Comparison of ENCODE assay signal across 9 mouse cellular contexts in genomic region chr10:102735207-102735606, GRCm38 (mm10).
DNase-seq lines count a peak whose midpoint lies in the region; ATAC-seq and TF ChIP-seq lines count a peak whose summit lies in the region.
"Had no signal": no experiment of that assay in that cellular context is flagged by ENCODE, and none has a peak within 500 bp of the region (broad histone marks: within the 10 kb centered on the region; RNA-seq: fewer than 3 reads in every experiment).

No protein-coding gene starts in this region.

- no peak overlapping the region for H3K4me3 ChIP-seq in heart, postnatal 0 days (ENCODE audit: low read depth, low read length)
- no peak overlapping the region for H3K4me3 ChIP-seq in heart, embryonic 10.5 days
- H3K4me3 ChIP-seq in ES-E14 (ENCODE audit: insufficient read depth in 1 of 2, low read depth in 1 of 2, low read length in 2 of 2, poor library complexity in 1 of 2, severe bottlenecking in 1 of 2): no peak overlapping the region
- H3K4me3 ChIP-seq in kidney, adult 2 months (ENCODE audit: insufficient read depth, low read depth, low read length): no peak overlapping the region
- no peak overlapping the region for H3K4me3 ChIP-seq in lung, embryonic 14.5 days (ENCODE audit: low read depth, low read length)
- H3K4me3 ChIP-seq: midbrain, embryonic 12.5 days had no signal

- no peaks in the 10 kb centered on the region for H3K36me3 ChIP-seq in heart, postnatal 0 days (replicated peaks; ENCODE audit: control insufficient read depth, insufficient read depth, low read length)
- no peaks in the 10 kb centered on the region for H3K36me3 ChIP-seq in heart, embryonic 10.5 days
- no peaks in the 10 kb centered on the region for H3K36me3 ChIP-seq in ES-E14 (ENCODE audit: control insufficient read depth, insufficient read depth, low read length, poor library complexity, severe bottlenecking)
- H3K36me3 ChIP-seq in kidney, adult 2 months (ENCODE audit: control insufficient read depth, insufficient read depth, low read length): no peaks in the 10 kb centered on the region
- H3K36me3 ChIP-seq in lung, embryonic 14.5 days (ENCODE audit: insufficient read depth): no peaks in the 10 kb centered on the region
- H3K36me3 ChIP-seq: midbrain, embryonic 12.5 days had no signal

- 36% methylated on average over 3 of the region's 3 CpGs for WGBS in heart, postnatal 0 days
- 55% methylated on average over 3 of the region's 3 CpGs for WGBS in heart, embryonic 10.5 days
- 22% methylated on average over 3 of the region's 3 CpGs for WGBS in kidney, adult 2 months
- WGBS in lung, embryonic 14.5 days: 28% methylated on average over 3 of the region's 3 CpGs

- H3K4me2 ChIP-seq in heart, postnatal 0 days (ENCODE audit: low read depth, low read length): no peak overlapping the region
- H3K4me2 ChIP-seq in lung, embryonic 14.5 days: no peak overlapping the region
- H3K4me2 ChIP-seq: midbrain, embryonic 12.5 days had no signal

- TF ChIP-seq POLR2A in kidney, adult 2 months (IDR thresholded peaks at IDR 0.05; ENCODE audit: low read depth, low read length): no peak

- H3K27me3 ChIP-seq in heart, postnatal 0 days (ENCODE audit: control insufficient read depth, insufficient read depth, low read length): no peaks in the 10 kb centered on the region
- H3K27me3 ChIP-seq in heart, embryonic 10.5 days (ENCODE audit: insufficient read depth, poor library complexity, severe bottlenecking): no peaks in the 10 kb centered on the region
- 0 out of 2 replicates have a peak, but pooled peaks cover 1% of the 10 kb centered on the region for H3K27me3 ChIP-seq in kidney, adult 2 months (replicated peaks; ENCODE audit: control insufficient read depth, insufficient read depth, low read length)
- H3K27me3 ChIP-seq in lung, embryonic 14.5 days (ENCODE audit: insufficient read depth, low read length): no peaks in the 10 kb centered on the region
- H3K27me3 ChIP-seq: midbrain, embryonic 12.5 days had no signal

- TF ChIP-seq CTCF in heart, postnatal 0 days (IDR thresholded peaks at IDR 0.05; ENCODE audit: low read depth): peak; percentile 48
- TF ChIP-seq CTCF in kidney, adult 2 months (conservative IDR thresholded peaks at IDR 0.05; ENCODE audit: insufficient read depth, insufficient read length, low read depth, low read length): no peak
- peak; percentile 61 for TF ChIP-seq CTCF in lung, embryonic 14.5 days (IDR thresholded peaks at IDR 0.05; ENCODE audit: low read depth)

- no peaks in the 10 kb centered on the region for H3K9me3 ChIP-seq in heart, postnatal 0 days (replicated peaks; ENCODE audit: control insufficient read depth, low read length)
- H3K9me3 ChIP-seq in heart, embryonic 10.5 days: no peaks in the 10 kb centered on the region
- no peaks in the 10 kb centered on the region for H3K9me3 ChIP-seq in ES-E14 (ENCODE audit: control insufficient read depth, insufficient read depth, low read depth, low read length)
- no peaks in the 10 kb centered on the region for H3K9me3 ChIP-seq in lung, embryonic 14.5 days (ENCODE audit: low read depth, low read length)
- H3K9me3 ChIP-seq: midbrain, embryonic 12.5 days had no signal

- H3K9ac ChIP-seq in heart, postnatal 0 days (replicated peaks; ENCODE audit: low read depth, low read length): no peak overlapping the region
- no peak overlapping the region for H3K9ac ChIP-seq in ES-E14 (ENCODE audit: insufficient read depth, low read depth, low read length, poor library complexity, severe bottlenecking)
- H3K9ac ChIP-seq in lung, embryonic 14.5 days: no peak overlapping the region
- H3K9ac ChIP-seq: midbrain, embryonic 12.5 days had no signal

- no peak overlapping the region for H3K27ac ChIP-seq in heart, postnatal 0 days (ENCODE audit: low read depth)
- no peak overlapping the region for H3K27ac ChIP-seq in heart, embryonic 10.5 days
- no peak overlapping the region for H3K27ac ChIP-seq in ES-E14 (ENCODE audit: insufficient read depth, low read depth, low read length, poor library complexity, severe bottlenecking)
- H3K27ac ChIP-seq in kidney, adult 2 months (ENCODE audit: insufficient read depth, low read depth, low read length): no peak overlapping the region
- H3K27ac ChIP-seq in lung, embryonic 14.5 days (ENCODE audit: low read depth): no peak overlapping the region
- H3K27ac ChIP-seq: midbrain, embryonic 12.5 days had no signal

- H3K4me1 ChIP-seq in heart, postnatal 0 days (ENCODE audit: control insufficient read depth, insufficient read depth): no peaks in the 10 kb centered on the region
- no peaks in the 10 kb centered on the region for H3K4me1 ChIP-seq in heart, embryonic 10.5 days
- no peaks in the 10 kb centered on the region for H3K4me1 ChIP-seq in ES-E14 (ENCODE audit: control insufficient read depth in 2 of 2, insufficient read depth in 2 of 2, low read length in 2 of 2, poor library complexity in 1 of 2)
- H3K4me1 ChIP-seq in kidney, adult 2 months (ENCODE audit: control insufficient read depth, insufficient read depth, low read length): no peaks in the 10 kb centered on the region
- no peaks in the 10 kb centered on the region for H3K4me1 ChIP-seq in lung, embryonic 14.5 days (ENCODE audit: insufficient read depth)

- TF ChIP-seq EP300 in heart, postnatal 0 days (IDR thresholded peaks at IDR 0.05; ENCODE audit: low read depth): no peak

- ATAC-seq in heart, postnatal 0 days (ENCODE audit: insufficient read depth, low read depth): no peak
- peak; percentile 66; the same call in 1 of the 2 replicates for ATAC-seq in lung, embryonic 14.5 days (ENCODE audit: insufficient read depth)

- in situ Hi-C loops in ES-E14 (cut with MboI; ENCODE audit: low sequenced_read_pairs in 2 of 2, unreplicated experiment in 2 of 2): no loop called here

- DNase-seq in heart, postnatal 0 days (ENCODE audit: low spot score): peak; percentile 35
- no peak for DNase-seq in heart, embryonic 10.5 days (ENCODE audit: low spot score)
- DNase-seq in ES-E14 (ENCODE audit: low read depth, low spot score): peak; percentile 7
- DNase-seq in adrenal gland, postnatal 36 days: peak; percentile 1 to 47
- DNase-seq in kidney, adult 2 months: peak; percentile 70
- peak; percentile 84 for DNase-seq in lung, embryonic 14.5 days
- DNase-seq in spleen, postnatal 14 days (ENCODE audit: low spot score in 2 of 2): no peak
- no peak for DNase-seq in cerebellum, adult 11-12 months

TF ChIP-seq in ES-E14, 5 proteins besides CTCF, POLR2A, EP300 and RAD21:
- no peak for TF ChIP-seq ZC3H11A (IDR thresholded peaks at IDR 0.05; ENCODE audit: borderline replicate concordance, low read depth, low read length)
- TF ChIP-seq MAFK (IDR thresholded peaks at IDR 0.05; ENCODE audit: insufficient read depth, low read depth, low read length): no peak
- no peak for TF ChIP-seq HCFC1 (IDR thresholded peaks at IDR 0.05; ENCODE audit: borderline replicate concordance, insufficient read depth, low read length)
- TF ChIP-seq ZNF384 (IDR thresholded peaks at IDR 0.05; ENCODE audit: low read depth, low read length): no peak
- no peak for TF ChIP-seq CHD2 (IDR thresholded peaks at IDR 0.05; ENCODE audit: low read depth, low read length)

Comparison
In these comparisons a context has a peak if more than half of its experiments do, and no peak if none do; other contexts are left out.
1. DNase-seq: peak in heart, postnatal 0 days (single experiment), ES-E14 (single experiment), adrenal gland, postnatal 36 days (2 of 2), kidney, adult 2 months (single experiment) and lung, embryonic 14.5 days (single experiment); none in heart, embryonic 10.5 days (single experiment), spleen, postnatal 14 days (0 of 2) and cerebellum, adult 11-12 months (single experiment).